Mouse (Mus musculus) G1E (cell line): ENCODE data around the gene Efl1.

Experiments
- CTCF ChIP-seq: IDR thresholded peaks from 2 replicates; pipeline ENCODE4 v1.5.1; 2012; ENCODE audit warnings: low read depth, low read length, inconsistent platforms, mixed read lengths
- GATA1 ChIP-seq: IDR thresholded peaks from 2 replicates; pipeline ENCODE4 v1.6.1; 2012; ENCODE audit warnings: borderline replicate concordance, low read length, inconsistent platforms, mixed read lengths
- POLR2AphosphoS5 ChIP-seq: IDR thresholded peaks from 2 replicates; pipeline ENCODE4 v1.6.1; 2012; ENCODE audit warnings: low read depth, low read length, inconsistent platforms; ENCODE audit not compliant: insufficient replicate concordance
- TAL1 ChIP-seq: conservative IDR thresholded peaks from 2 replicates; pipeline ENCODE4 v1.6.1; 2012; ENCODE audit warnings: low read depth, low read length, inconsistent platforms, mixed read lengths

- TF ChIP-seq CTCF (peak; percentile 54), GATA1 (no peak), POLR2AphosphoS5 (no peak), TAL1 (no peak)
Observed at GRCm38 (mm10) chr7:82697668-82698067, 49.3 kb downstream of the Efl1 start.
